10 mouse cellular contexts compared by ENCODE assay signal in genomic region chr11:21997561-21998140, GRCm38 (mm10). TPM values are rescaled to one million over a fixed set of nuclear protein-coding genes. Genes with fewer than 3 reads are reported as not detected.
DNase-seq lines count a peak whose midpoint lies in the region; ATAC-seq and TF ChIP-seq lines count a peak whose summit lies in the region.
"Had no signal": no experiment of that assay in that cellular context is flagged by ENCODE, and none has a peak within 500 bp of the region (broad histone marks: within the 10 kb centered on the region; RNA-seq: fewer than 3 reads in every experiment).

No protein-coding gene starts in this region.

- H3K4me3 ChIP-seq in heart, embryonic 10.5 days, result no peak overlapping the region
- peak overlapping the region; percentile 18 for H3K4me3 ChIP-seq in intestine, embryonic 16.5 days (ENCODE audit: low read length)
- H3K4me3 ChIP-seq in small intestine, adult 2 months (ENCODE audit: low read depth, low read length), result peak overlapping the region; percentile 41; the same call in 1 of the 2 replicates

- no peaks in the 10 kb centered on the region for H3K9me3 ChIP-seq in heart, embryonic 10.5 days
- H3K9me3 ChIP-seq in intestine, embryonic 16.5 days (ENCODE audit: control insufficient read depth, low read length), result no peaks in the 10 kb centered on the region; the same call in 1 of the 2 replicates

- no peak overlapping the region for H3K9ac ChIP-seq in intestine, embryonic 16.5 days (ENCODE audit: low read depth, low read length)
- H3K9ac ChIP-seq: liver, embryonic 14.5 days had no signal

- H3K27me3 ChIP-seq in heart, embryonic 10.5 days (ENCODE audit: insufficient read depth, poor library complexity, severe bottlenecking), result peaks cover 97% of the 10 kb centered on the region
- peaks cover 93% of the 10 kb centered on the region for H3K27me3 ChIP-seq in intestine, embryonic 16.5 days (replicated peaks; ENCODE audit: control insufficient read depth, insufficient read depth, low read length)
- peaks cover 98% of the 10 kb centered on the region for H3K27me3 ChIP-seq in small intestine, adult 2 months (ENCODE audit: control insufficient read depth, insufficient read depth, low read length)

- peak overlapping the region; percentile 27; the same call in 1 of the 2 replicates for H3K4me2 ChIP-seq in intestine, embryonic 16.5 days (ENCODE audit: low read depth, low read length)

- H3K27ac ChIP-seq in heart, embryonic 10.5 days, result no peak overlapping the region
- H3K27ac ChIP-seq in intestine, embryonic 16.5 days (ENCODE audit: low read length), result no peak overlapping the region
- H3K27ac ChIP-seq in small intestine, adult 2 months (ENCODE audit: insufficient read depth, low read depth, low read length), result no peak overlapping the region
- H3K27ac ChIP-seq: liver, embryonic 14.5 days had no signal

- H3K36me3 ChIP-seq in heart, embryonic 10.5 days, result no peaks in the 10 kb centered on the region
- no peaks in the 10 kb centered on the region for H3K36me3 ChIP-seq in intestine, embryonic 16.5 days (ENCODE audit: control insufficient read depth, insufficient read depth, low read length)
- H3K36me3 ChIP-seq in small intestine, adult 2 months (ENCODE audit: control insufficient read depth, insufficient read depth, low read length), result no peaks in the 10 kb centered on the region

- peak; percentile 6 to 38 for DNase-seq in heart, adult 18-20 months
- no peak for DNase-seq in heart, embryonic 10.5 days (ENCODE audit: low spot score)
- peak; percentile 9 for DNase-seq in ovary, postnatal 10 days (ENCODE audit: low spot score)
- no peak for DNase-seq in ovary, postnatal 36 days (ENCODE audit: low spot score)
- no peak for DNase-seq in right cerebral cortex, adult 18-20 months
- no peak for DNase-seq in Muller cell, postnatal 12 days (ENCODE audit: inconsistent ontology term)

- no peak for ATAC-seq in intestine, embryonic 16.5 days

- 2% methylated on average over 20 of the region's 20 CpGs for WGBS in heart, embryonic 10.5 days
- 4% methylated on average over 20 of the region's 20 CpGs for WGBS in intestine, embryonic 16.5 days
- 3% methylated on average over 20 of the region's 20 CpGs for WGBS in small intestine, adult 2 months

- TF ChIP-seq CTCF in small intestine, adult 2 months (IDR thresholded peaks at IDR 0.05; ENCODE audit: extremely low read depth, insufficient read length, insufficient replicate concordance, low read depth, low read length), result no peak

- TF ChIP-seq POLR2A in small intestine, adult 2 months (IDR thresholded peaks at IDR 0.05; ENCODE audit: low read depth, low read length), result no peak

- H3K4me1 ChIP-seq in heart, embryonic 10.5 days, result peaks cover 40% of the 10 kb centered on the region
- peaks cover 23% of the 10 kb centered on the region for H3K4me1 ChIP-seq in intestine, embryonic 16.5 days (ENCODE audit: control insufficient read depth, insufficient read depth, low read length)
- H3K4me1 ChIP-seq in small intestine, adult 2 months (ENCODE audit: control insufficient read depth, insufficient read depth, insufficient read length, low read length), result peaks cover 18% of the 10 kb centered on the region

RNA-seq across cellular contexts. Expression of gene Otx1, which starts 5.0 kb away (rescaled TPM):
- under 1 TPM in 1 of 2 experiments, not detected in 1; 0.23 TPM for total RNA-seq in heart, adult 18-20 months (2021)
- polyA plus RNA-seq in heart, embryonic 10.5 days (2016; fragmentation: Nextera tagmentation; extraction: Ambion mirVana), result 0.12 and 0.33 TPM in 2 replicates
- not detected in 2 replicates for polyA plus RNA-seq in intestine, embryonic 16.5 days (2015; fragmentation: Nextera tagmentation; extraction: Ambion mirVana)
- polyA plus RNA-seq in small intestine, adult 2 months (2012; rRNA removed), result not detected in 2 replicates
- polyA plus RNA-seq: gonadal fat pad, adult 2 months; liver, embryonic 14.5 days had no signal

Comparison
In these comparisons a context has a peak if more than half of its experiments do, and no peak if none do; other contexts are left out.
1. DNase-seq: peak in heart, adult 18-20 months (2 of 2) and ovary, postnatal 10 days (single experiment); none in heart, embryonic 10.5 days (single experiment), ovary, postnatal 36 days (single experiment), right cerebral cortex, adult 18-20 months (single experiment) and Muller cell, postnatal 12 days (single experiment).